Mouse (Mus musculus): Measurements from ENCODE around the gene Smyd5.
A peak's percentile ranks its signal among the peaks of the same experiment; 100 is the strongest.

Smyd5 gene

DNA sequence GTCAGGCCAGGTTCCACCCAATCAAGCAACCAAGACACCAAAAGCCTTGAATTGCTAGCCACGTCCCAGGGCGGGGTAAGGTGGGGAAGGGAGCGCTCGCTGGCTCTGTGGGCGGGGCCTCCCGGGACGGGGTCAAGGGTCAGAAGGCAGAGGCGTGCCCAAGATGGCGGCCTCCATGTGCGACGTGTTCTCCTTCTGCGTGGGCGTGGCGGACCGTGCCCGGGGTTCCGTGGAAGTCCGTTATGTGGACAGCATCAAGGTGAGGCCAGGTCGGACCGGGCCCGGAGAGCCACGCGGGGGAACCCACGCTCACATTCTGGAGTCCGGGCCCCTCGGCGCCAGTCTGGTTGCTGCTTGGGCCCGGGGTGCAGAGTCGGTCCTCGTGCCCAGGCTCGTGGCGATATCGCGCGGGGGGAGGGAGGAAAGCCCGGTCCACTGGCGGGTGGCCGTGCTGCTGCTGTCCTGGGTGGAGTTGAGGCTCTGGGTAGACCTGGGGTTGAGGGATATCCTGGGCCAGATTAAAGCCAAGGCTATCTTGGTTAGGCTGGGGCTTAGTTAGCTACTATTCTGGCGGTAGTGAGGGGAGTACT, at the start of gene Smyd5:
Gene Smyd5 (plus strand): TSS at position 148 of the 590 bp plus-strand sequence.
- peak; percentile 51 for DNase-seq (ENCODE audit: low spot score)

DNA sequence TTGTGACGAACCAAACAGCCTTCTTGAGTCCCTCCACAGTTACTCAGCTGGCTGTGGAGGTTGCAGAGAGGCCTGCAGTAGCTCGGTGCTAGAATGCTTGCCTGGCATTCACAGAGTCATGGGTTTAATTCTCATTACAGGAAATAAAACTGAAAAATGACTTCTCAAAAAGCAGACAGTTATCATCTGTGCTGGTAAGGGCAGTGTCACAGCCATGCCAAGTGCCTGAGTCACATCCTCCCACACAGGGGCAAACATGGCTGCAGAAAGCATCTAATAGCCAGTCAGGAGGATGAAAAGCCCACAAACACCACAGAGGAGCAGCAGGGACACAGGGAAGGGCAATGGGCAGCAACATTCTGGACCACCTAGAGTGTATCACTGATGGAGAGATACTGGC, 49.0 kb upstream of the Smyd5 start:
- no peak for DNase-seq (ENCODE audit: low spot score)

DNA sequence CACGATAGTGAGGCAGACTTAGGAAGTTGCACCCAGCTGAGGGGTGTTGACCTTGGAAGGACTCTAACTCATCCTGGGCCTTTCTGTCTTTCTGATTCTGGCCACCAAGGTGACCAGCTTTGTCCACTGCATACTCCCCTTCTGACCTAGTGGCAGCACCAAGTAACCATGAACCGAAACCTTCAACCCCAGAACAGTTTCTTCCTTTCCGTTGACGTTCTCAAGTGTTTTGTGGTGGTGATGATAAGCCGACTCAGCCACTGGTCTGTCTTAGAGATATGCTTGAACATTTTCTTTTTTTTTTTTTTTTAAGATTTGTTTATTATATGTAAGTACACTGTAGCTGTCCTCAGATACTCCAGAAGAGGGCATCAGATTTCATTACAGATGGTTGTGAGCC, 43.2 kb upstream of the Smyd5 start:
- DNase-seq (ENCODE audit: low spot score), result no peak

DNA sequence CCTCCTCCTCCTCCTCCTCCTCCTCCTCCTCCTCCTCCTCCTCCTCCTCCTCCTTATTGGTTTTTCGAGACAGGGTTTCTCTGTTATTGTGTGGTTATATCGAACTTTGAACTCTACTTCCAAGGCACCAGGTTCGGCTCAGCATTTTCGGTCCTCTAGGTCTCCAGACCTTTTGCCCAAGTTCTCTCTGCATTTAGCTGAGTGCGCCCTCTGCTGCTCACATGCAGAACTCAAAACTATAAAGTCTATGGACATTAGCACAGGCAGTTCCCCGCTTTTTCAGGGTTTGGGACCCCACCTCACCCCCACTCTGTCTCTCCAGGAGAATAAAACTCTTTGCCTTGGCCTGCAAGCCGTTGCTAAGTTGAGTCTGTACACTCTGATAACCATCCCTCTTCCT, 40.0 kb upstream of the Smyd5 start:
- DNase-seq (ENCODE audit: low spot score), result peak; percentile 38

DNA sequence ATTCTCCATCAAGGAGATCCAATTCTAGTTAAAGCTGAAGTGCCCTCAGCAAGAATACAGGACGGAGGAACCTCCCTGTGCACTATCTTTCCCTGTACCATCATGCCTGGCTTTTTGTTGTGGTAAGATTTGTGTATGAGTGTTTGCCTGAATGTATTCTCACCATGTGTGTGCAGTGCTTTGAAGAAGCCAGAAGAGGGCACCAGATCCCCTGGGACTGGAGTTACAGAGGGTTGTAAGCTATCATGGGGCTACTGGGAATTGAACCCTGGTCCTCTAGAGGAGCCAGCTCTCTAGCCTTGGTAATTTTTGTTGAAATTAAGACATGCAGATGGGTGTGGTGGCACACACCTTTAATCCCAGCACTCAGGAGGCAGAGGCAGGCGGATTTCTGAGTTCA, 36.4 kb upstream of the Smyd5 start:
- no peak for DNase-seq (ENCODE audit: low spot score)

DNA sequence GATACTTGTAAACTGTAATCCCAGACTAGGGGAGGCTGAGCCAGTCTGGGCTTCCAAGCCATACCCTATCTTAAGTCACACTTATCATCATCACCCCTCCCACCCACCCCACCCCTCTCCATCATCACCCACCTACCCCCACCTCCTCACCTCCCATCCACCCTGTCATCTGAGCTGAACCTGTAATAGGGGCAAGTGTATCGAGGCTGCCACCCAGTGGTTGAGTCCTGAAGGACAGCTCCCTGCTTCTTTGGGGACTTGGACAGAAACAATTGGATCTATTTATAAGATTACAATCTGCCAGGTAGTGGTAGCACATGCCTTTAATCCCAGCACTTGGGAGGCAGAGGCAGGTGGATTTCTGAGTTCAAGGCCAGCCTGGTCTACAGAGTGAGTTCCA, 34.6 kb upstream of the Smyd5 start:
- DNase-seq (ENCODE audit: low spot score), result no peak

DNA sequence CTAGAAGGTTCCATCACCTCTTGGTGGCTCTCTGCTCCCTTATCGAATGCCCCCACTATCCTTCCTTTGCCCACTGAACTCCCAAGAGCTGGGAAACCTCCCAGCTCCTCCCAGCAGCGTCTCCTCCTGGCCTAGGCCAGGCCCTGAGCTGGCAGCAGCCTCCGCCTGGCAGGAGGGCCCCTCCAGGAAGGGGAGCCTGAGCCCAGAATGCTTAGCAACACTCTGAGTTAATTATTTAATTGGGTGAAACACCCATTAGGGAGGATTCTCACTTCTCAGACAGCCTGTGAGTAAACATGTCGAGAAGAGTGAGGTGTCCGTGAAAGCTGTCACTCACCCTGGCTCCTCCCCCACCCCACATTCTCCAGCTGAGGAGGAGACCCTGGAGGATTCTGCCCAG, 32.1 kb upstream of the Smyd5 start:
- DNase-seq (ENCODE audit: low spot score), result no peak

DNA sequence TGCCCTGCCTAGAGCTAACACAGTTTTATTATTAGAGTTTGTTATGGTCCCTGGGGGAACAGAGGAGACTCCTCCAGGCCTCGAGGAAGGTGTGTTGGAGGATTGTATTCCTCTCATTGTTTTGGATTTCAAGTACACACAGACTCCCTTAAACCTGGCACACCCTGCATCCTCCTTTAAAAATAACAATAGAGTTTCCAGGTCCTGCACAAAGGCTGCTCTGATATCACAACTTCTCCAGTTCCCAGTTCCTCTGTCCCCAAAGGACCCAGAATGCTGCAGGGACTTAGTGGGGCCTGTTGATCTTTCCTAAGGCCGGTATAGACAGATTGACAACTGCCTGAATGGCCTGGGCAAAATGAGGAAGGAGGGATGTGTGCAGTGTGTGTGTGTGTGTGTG, 29.2 kb upstream of the Smyd5 start:
- no peak for DNase-seq (ENCODE audit: low spot score)

DNA sequence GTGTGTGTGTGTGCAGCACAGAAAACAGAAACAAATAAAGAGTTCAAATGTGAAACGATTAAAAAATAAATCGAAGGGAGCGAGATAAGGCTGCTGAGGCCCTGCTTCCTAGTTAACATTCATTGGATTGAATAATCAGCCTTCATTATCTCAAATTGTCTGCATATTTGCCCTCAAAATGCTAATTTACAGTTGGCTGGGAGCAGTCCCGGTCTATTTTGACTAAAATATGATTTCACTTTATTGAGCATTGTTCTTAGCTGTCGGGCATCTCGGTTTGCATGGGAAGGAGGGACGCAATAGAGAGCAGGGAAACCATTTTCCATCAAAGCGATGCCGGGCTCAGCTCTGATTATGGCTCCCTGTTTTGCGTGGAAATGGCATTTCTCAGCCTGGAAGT, 28.8 kb upstream of the Smyd5 start:
- DNase-seq (ENCODE audit: low spot score), result no peak

DNA sequence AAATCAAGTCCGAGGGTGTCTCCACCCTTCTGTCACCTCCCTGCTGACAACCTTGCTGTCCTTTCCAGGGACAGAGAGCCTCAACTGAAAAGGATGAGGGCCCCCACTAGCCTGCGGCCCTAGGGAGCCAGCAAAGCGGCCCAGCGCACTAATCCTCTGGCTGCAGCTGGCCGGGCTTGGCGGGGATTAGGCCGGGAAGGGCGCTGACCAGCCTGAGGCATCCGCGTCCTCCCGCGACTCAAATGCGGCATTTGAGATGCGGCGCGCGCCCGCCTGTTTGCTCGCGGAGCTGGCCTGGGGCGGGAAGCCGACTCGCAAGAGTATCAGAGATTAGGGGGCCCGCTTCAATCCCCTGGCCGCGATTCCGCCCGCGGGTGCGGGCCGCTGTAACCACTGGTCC, 22.8 kb upstream of the Smyd5 start:
- no peak for DNase-seq (ENCODE audit: low spot score)

DNA sequence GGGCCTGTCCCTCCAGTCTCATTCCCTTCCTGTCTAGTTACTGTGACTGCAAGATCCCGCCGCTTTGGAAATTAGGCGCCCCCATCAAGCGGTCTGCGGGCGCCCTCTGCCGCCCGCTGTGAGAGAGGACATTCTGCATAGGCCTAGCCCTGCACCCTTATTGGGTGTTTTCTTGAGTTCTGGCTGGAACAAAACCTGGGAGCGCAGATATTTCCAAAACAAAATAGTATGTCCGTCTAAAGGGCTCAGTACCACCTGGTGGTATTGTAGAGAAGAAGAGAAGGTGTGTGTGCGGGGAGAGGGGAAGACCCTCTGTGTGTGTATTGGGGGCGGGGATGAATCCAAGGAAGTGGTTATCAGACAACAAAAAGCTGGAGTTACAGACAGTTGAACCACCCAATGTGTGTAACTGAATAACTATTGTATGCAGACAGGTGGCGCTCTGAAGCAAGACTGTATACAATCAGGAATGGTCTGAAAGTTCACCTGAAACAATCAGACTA, 21.0 kb upstream of the Smyd5 start:
- DNase-seq (ENCODE audit: low spot score), result no peak

DNA sequence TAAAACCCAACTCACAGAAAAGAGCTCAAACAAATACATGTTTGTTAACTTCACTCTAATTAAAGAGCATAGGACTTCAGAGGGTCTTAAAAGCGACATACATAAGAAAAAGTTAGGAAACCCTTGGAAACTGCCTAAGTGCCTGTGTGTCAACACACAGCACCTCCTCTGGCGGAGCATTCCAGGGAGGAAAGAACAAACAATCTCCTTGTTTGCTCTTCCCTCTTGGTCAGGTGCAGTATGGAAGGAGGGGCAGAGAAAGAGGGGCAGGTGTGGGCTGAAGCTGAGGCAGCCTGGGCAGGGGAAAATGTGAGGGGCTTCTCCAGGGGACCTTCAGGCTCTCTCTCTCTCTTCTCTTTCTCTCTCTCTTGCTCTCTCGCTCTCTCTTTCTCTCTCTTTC, 16.0 kb upstream of the Smyd5 start:
- DNase-seq (ENCODE audit: low spot score), result no peak

DNA sequence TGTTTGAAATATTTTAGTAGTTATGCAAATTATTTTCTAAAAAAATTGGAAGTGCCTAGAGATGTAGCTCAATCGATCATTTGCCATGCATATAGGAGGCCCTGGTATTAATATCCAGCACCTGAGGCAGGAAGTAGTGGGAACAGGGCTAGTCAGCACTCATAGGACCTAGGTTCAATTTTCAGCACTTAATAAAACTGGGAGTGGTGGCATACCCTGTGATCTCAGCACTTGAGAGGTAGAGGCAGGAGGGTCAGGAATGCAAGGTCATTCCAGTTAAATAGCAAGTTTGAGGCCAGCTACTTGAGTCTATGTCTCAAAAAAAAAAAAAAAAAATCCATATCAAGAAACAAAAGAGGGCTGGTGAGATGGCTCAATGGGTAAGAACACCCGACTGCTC, 12.6 kb upstream of the Smyd5 start:
- DNase-seq (ENCODE audit: low spot score), result no peak

DNA sequence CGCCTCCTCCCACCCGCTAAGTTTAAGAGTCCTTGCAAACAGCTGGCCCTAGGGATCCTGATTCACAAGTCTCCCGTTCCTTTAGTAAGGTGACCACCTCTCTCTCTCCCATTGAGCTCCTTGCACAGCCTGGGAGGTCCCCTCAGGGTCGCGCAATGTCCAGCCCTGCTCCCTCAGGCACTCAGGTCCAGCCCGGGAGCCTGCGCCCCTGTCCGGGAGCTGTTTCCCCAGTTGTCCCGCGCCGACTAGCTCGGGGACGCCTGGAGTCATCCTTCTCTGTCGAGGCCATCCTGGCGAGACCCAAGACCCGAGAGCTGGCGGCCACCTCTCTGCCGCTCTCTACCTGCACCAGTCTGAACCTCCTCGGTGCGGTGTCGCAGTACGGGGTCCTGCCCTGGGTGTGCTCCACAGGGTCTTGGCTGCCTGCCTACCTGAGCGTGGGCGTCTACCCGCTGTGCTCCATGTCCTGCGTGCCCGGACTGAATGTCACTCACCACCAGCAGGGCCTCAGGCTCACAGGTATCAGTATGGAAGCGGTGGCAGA, 7.9 kb upstream of the Smyd5 start, which contains the start of gene Noto:
Gene Noto (plus strand): TSS at position 51 of the 544 bp plus-strand sequence.
- no peak for DNase-seq (ENCODE audit: low spot score)

DNA sequence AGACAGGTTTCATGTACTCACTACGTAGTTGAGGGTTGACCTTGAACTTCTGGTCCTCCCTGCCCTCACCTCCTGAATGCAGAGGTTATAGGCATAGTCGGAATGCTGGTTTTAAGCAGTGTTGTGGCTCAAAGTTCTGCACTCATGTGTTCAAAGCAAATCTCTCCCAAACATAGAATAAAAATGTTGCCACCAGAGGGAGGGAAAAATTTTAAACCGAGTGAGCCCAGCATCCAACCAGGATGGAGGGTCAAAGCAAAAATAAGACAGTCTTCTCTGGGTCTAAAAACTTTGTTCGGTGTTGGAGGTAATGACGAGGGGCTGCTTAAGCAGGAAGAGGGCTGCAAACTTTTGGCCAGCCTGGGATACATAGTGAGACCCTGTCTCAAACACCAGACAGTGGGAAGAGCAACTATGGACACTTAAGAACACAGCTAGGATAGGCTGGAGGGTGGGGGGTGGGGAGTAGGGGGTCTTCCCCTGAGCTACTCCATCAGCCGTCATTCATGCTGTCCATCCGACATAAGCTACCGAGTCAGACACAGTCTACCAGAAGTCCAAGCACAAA, 431 bp upstream of the Smyd5 start:
- DNase-seq (ENCODE audit: low spot score), result no peak

DNA sequence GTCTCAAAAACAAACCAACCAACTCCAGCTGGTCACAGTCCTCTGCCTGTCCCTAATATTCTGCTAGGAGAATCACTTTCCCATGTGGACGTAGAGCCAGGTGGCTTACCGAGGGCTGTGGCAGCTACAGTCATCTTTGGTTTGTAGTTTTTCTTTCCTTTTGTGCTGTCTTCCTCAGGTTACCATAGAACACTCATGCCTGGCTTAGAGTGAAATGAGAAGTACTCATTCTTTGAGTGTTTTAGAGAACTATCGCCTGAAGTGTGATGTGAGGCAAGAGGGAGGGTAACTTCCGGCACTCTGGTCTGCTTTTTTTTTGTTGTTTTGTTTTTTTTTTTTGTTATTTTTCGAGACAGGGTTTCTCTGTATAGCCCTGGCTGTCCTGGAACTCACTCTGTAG, 2.1 kb downstream of the Smyd5 start:
- no peak for DNase-seq (ENCODE audit: low spot score)

DNA sequence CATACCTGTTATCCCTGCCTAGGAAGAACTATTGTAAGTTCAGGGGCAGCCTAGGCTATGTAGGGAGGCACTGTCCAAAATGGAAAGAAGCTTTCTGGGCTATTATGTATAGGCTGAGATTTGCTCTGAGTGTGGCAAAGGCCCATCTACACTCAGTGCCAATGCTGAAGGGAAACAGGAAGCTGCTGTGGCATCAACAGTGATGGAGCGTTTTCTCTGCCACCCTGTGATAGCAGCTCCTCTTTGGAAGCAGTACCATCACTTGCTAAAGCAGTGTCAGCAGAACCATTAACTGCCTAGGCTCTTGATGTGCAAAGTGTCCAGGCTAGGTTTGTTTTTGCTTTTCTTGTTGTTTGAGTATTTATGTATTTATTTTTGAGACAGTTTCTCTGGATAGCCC, 4.4 kb downstream of the Smyd5 start:
- no peak for DNase-seq (ENCODE audit: low spot score)

DNA sequence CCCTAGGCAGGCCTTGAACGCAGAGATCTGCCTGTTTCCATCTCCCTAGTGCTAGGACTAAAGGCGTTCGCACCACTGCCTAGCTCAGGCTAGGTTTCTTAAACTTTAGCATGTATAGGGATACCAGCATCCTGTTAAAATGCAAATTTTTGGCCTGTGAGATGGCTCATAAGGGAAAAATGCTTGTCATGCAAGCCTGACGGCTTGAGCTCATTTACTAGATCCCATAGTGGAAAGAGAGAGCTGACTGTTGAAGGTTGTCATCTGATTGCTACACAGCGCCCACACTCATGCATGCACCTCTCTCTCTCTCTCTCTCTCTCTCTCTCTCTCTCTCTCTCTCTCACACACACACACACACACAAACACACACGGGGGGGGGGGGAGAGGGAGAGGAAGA, 4.8 kb downstream of the Smyd5 start:
- no peak for DNase-seq (ENCODE audit: low spot score)

DNA sequence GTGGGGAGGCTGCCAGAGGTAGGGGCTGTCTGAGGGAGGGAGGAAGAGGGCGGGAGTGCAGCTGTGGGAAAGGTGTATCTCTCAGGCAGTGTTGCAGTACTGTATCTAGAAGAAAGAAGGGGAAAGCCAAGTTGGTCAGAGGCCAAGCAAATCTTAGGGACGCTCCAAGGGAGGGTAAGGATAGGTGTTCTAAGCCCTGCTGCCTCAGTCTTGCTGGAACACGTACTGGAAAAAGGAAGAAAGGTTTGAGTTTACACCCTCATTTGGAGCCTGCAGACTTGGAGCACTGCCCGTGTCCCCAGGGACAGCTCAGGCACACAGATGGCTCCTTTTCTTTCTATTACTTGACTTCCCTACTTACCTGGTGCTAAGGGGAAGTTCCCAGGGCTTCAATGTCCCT, 9.4 kb downstream of the Smyd5 start:
- no peak for DNase-seq (ENCODE audit: low spot score)

DNA sequence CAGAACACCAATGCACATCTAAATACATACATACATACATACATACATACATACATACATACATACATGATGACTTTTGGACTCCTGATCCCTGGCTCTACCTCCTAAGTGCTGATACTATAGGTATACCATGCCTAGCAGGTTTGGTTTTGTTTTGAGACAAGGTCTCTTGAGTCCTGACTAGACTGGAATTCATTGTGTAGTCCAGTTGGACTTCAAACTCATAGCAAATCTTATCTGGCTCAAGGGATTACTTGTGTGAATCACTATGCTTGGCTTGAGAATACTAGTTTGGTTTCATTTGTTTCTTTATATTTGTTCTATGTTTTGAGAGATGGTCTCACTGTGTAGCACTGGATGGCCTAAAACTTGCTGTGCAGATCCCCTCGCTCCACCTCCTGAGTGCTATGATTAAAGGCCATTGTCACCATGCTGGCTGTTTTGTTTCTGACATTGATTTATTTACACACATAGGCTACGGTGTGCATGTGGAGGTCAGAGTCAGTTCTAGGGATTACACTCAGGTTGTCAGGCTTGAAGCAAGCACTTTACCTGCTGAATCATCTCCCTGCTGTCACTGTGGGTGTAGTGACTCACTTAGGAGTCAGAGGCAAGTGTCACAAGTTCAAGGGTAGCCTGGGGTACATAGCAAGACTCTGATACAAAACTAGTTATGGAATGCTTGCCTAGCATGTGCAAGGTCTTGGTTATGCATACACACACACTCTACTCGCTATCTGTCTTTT, 11.9 kb downstream of the Smyd5 start:
- DNase-seq (ENCODE audit: low spot score), result no peak

DNA sequence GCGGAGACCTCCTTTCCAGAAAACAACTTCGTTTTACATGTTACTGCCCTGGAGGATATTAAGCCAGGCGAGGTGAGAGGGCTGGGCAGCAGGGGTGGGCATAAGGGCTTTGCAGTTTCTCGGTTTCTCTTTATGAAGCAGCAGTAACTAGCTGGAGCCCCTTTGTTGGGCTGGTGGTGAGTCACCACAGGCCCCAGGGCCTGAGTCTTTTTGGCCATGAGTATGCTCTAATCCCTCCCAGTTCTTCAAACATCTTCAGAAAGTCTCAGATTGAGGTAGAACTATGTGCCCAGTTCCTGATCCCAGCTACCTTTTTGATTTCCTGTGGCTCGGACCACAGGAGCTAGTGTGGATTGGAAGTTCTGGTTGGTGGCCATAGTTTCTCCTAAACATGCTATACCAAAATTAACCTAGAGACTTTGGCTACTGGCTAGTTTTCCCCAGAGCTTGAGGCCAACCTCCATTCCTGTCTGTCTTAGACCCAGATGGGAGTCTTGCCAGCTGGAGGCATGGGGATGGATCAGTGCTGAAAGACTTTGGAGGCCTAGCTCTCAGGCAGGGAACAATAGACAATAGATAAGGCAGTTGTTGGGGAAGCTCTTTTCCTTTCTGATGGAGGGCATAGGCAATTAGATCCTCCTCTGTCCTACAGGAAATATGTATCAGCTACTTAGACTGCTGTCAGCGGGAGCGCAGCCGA, 12.6 kb downstream of the Smyd5 start:
- no peak for DNase-seq (ENCODE audit: low spot score)

DNA sequence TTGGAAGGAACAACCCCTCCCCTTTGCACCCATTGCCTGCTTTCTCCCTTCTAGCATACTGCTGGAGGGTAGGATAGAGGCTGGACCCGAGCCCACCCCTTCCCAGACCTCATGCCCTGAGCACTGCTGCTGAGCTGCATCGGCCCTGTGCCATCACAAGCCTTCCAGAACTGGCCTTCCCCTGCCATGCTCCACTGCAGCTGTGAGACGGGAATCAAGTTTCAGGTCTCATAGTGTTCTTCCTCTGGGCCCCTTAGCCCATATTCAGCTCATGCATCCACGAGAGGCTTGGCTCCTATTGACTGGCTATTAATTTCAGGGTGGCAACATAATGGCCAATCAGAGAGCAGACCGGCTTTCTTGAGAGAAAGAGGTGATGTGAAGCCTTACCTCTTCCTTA, 13.5 kb downstream of the Smyd5 start:
- DNase-seq (ENCODE audit: low spot score), result no peak

DNA sequence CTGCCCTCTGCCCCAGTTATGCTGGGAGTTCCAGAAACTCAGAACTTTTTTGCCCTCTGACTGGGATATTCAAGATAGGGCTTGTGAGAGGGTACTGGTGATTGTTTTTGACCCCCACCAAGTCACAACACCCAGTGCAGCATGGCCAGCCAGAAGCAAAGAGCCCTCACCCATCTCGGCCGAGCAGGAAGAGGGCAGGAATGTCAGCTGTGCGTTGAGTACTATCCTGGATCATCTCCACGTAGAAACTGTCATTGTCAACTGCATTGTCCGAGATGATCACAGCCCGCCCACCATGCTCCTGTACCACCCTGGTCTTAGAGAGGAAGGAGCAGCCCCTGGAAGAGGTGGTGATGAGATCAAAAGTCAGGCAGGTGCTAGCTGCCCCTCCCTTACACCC, 15.6 kb downstream of the Smyd5 start:
- no peak for DNase-seq (ENCODE audit: low spot score)
